Mouse (Mus musculus) thymus, adult 18-20 months (tissue): ENCODE data around the gene Uxs1.

Experiments used
- DNase-seq, 2 experiments: peaks; one replicate each; pipeline ENCODE4 v3.0.0; 2022; ENCODE audit warnings: mixed read lengths in 2 of 2

Gene Uxs1

DNA sequence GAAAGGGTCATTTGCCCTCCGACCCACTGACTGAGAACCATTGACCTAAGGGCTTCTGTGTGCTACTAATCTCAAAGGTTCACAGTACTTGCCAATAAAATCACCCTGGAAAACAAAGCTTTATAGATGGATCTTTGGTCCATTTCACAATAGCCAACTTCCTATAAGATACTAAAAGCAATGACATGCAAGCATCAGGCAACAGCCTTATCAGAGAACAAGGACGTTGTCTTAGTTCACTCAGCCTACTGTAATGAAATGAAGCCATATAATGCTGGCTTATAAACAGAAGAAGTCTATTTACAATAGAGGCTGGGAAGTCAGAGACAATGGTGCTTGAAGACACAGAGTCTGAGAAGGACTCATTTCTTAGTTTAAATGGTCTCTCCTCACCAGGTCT lies 37.8 kb downstream of the Uxs1 start:
- DNase-seq: no peak

DNA sequence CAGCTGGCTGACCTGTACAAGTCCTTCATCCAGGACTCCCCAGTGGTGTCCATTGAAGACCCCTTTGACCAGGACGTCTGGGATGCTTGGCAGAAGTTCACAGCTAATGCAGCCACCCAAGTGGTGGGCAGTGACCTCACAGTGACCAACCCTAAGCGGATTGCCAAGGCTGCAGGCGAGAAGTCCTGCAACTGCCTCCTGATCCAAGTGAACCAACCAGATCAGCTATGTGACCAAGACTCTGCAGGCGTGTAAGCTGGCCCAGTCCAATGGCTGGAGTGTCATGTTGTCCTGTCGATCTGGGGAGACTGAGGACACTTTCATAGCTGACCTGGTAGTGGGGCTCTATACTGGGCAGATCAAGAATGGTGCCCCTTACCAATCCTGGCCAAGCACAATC lies 40.9 kb downstream of the Uxs1 start:
- DNase-seq: no peak

DNA sequence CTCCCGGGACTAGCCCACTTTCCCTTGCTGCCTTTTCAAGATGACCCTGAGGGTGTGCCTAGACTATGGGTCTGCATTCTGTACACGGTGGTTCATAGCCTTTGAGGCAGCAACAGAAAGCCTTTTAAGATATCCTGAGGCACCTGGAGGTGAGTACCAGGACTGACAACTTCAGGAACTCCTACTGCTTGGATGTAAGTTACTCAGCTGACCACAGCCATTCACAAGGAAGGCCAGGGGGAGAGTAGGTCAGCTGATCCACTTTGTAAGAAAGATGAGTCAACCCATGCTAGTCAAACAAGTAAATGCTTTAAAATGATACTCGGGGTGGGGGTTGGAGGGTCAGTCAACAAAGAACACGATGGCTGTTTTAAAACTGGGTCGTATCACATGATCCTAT lies 42.3 kb downstream of the Uxs1 start:
- DNase-seq: no peak

DNA sequence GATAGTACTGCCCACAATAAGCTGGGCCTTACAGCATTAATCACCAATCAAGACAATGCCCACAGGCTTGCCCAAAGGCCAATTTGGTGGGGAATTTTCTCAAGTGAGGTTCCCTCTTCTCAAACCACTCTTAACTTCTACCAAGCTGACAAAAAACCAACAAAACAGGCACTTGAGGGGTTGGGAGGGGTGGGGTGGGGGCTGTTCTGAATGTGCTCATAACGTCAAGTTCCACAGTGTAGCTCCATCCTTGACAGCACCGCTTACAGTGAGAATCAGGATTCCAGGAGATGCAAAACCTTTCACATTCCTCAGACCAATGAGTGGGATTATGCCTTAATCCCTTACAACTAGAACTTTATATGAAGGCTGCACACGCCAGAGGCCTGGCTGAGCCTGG lies 44.4 kb downstream of the Uxs1 start:
- DNase-seq: no peak

DNA sequence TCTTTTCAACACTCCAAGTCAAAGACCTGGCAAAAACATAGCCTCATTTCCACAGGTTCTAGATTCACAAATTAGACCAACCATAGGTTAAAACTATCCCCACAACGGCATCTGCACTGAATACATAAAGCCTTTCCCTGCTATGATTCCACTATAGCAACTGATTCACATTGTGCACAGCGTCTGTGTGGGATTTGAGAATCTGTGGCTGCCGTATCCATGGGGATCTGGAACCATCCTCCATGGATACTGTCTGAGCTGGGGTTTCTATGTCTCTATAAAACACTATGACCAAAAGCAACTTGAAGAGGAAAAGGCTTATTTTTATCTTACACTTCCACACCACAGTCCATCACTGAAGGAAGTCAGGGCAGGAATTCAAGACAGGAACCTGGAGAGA lies 44.9 kb downstream of the Uxs1 start:
- DNase-seq: no peak

DNA sequence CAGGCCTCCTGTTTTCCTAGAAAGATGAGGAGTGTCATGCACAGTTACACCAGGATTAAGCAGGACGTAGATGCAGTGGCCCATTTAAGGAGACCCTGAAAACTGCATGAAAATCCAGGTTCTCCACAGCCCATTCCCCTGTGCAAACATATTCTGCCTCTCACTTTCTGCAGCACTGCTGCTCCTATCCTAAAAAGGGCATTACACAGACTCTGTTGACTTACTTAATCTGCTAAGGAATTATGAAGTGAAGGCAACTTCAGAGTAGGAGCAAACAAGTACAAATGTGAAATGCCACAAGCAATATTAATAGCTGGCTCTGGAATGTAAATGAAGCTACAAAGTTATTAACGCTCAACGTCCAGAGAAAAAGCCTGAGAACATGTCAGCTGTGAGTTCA lies 45.9 kb downstream of the Uxs1 start:
- DNase-seq: no peak

DNA sequence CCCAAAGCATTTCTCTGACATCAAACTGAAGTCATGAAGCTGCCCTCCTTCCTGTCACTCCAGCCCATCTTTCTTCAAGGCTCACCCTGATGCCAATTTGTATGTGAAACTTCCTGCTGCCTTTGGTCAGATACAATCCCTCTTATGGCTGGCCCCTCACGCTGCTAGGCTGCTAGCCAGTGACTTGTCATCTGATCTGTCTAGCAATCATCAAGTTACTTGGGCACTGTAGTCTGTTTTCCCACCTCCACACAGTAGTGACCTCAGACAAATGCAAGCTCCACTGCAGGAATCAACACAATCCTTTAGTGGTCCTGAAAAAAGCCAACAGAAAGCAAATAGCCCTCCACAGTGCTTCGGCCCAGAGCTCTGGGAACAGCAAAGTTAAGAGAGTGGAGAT lies 46.4 kb downstream of the Uxs1 start:
- DNase-seq: no peak

DNA sequence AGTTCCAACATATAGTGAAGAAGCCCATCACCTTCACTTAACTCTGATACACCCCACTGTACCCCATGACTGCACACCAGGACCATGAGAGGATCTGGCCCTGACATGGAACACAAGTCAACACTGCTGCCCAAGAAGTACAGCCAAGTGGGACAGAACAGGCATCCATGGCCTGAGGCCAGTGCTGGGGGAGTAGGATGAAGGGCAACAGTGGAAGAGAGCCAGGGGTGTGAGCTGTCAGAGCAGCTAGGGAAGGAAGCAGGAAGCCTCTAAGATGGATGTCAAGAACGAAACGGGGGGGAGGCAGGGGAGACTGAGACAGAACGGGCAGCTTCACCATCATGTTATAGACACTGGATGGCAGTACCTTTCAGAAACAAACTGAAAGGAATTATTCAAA lies 51.5 kb downstream of the Uxs1 start:
- no peak for DNase-seq

DNA sequence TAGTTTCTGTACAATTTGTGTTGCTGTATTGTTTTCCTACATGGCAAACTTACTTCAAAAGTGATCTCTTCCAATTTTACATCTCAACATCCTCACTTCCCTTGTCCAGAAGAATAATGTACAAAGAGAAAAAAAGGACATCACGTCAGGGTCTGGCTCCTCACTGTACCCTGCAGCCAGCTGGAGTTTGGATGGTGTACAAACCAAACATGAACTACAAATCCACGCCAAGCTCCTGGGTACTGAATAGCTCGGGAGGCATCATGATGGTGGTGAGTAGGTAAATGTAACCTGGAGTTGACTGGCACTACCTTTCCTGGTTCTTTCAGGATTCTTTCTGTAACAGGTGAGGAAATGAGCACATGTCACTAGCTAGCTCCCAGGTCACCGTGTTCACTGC lies 53.5 kb downstream of the Uxs1 start:
- DNase-seq: no peak

DNA sequence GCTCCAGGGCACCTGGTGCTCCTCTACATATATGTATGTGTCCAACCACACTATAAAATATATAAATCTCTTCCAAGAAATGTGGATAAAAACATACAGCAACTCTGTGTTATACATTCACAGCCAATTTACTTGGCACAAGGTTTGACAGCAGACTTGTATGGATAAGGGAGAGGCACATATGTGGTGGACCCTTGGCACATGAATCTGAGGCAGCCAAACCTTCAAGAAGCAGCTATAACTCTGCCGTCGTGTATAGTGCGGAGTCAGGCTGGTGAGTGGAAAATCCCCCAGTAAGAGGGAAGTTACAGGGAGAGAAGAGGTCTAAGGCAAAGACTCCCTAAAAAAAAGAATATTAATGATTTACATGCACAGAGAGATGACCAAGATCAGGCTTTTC lies 54.9 kb downstream of the Uxs1 start:
- DNase-seq: no peak

DNA sequence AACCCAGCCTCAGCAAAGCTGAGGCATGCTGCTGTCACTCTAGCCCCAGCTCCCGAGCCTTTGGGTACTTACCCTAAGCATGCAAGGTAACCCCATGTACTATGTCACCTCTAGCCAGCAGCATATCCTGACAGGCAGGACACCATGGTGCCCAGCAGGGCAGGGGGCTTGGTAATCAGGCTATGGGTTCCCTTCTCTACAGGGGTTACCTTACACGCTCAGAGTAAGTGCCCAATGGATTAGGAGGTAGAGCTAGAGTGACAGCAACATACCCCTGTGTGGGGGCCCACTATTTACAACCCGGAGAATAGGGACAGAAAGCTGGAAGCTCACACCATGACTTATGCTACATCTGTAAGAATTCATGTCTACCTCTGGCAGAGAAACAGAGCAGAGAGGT lies 57.6 kb downstream of the Uxs1 start:
- no peak for DNase-seq

DNA sequence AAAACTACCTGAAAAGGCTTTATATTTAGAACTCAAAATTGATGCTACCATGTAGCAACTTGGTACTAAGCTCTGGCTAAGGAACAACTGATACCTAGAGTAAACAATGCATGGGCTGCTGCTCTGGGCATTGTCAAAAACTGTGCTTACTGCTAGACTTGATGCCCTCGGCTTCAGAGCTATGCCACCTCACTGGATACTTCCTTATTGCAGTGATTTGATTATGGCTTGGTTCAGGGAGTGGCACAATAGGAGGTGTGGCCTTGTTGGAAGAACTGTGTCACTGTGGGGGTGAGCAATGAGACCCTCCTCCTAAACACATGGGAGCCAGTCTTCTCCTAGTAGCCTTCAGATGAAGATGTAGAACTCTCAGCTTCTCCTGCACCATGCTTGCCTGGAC lies 58.3 kb downstream of the Uxs1 start:
- DNase-seq: no peak

DNA sequence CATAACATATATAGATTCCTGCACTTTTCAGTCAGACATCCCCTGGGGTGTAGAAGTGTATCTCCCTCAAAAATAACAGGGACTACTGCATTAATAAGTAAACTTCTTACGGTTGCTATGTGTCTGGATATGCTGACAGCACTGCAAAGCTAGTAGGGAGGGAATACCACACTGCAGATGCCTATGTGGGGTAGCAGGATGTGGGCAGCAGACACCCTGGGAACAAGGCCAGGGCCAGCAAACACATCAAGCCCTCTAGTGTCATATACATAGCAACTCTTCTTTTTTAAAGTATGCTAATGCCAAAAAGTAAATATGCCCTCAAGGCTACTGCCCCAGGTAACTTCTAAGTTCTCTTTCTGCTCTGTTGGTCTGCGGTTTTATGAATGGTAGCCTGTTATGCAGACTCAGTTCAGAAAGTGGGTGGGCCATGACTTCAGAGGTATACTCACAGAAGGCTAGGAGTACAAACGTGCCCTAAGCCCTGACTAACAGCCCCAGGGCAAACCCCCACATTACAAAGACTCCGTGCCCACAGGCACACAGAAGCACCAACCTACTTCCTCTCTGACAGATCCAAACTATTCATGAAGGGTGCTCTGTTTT lies 59.1 kb downstream of the Uxs1 start:
- peak; percentile 36 to 50 for DNase-seq

DNA sequence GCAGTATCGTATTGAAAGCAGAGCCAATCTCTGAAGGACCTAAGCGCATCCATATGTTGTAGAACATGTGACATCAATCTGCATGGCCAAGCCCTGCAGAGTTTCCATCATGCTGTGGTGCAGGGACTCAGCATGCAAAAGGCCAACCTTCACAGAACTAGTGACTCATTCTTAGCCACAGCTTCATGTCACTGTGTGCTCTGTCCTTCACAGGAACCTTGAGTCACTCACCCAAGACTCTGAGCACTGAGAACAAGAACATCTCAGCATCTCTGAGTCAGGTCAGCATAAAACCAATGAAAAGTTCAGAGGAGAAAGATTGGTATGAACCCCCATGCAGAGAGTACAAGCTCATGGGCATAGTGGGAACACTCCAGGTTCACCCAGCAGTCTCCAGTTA lies 61.3 kb downstream of the Uxs1 start:
- DNase-seq: no peak

DNA sequence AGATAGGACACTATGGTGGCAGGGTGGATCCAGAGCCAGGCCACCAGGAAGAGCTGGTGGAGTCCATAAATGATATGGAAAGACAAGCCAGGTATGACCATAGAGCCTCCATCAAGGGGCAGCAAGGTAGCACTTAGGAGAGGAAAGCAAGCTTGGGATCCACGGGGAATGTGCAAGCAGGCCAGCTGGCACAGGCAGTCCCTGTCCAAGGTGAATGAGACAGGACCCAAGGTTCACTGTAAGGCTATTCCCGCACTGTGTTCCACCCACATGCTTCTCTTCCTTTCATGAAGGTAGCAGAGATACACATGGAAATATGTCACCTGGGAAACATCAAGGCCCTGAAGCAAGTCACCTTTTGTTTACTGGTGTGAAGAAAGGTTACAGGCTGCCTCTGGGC lies 63.1 kb downstream of the Uxs1 start:
- no peak for DNase-seq

DNA sequence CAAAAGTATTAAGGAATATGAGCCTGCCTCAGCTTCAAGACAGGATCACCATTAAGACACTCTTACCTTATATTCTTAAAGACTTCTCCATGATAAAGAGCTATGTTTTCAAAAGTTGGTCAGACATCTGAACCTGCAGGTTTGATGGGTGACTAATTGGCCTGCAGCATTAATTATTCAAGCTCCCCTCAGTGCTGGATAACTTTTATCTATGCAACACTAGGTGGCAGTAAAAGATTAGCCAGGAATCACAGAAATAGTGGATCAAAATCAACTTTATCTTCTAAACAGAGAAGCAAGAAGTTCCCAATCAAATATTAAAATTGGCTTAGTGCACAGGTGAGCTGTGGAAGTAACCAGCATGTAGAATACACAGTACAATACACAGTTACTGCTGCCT lies 67.5 kb downstream of the Uxs1 start:
- DNase-seq: no peak

DNA sequence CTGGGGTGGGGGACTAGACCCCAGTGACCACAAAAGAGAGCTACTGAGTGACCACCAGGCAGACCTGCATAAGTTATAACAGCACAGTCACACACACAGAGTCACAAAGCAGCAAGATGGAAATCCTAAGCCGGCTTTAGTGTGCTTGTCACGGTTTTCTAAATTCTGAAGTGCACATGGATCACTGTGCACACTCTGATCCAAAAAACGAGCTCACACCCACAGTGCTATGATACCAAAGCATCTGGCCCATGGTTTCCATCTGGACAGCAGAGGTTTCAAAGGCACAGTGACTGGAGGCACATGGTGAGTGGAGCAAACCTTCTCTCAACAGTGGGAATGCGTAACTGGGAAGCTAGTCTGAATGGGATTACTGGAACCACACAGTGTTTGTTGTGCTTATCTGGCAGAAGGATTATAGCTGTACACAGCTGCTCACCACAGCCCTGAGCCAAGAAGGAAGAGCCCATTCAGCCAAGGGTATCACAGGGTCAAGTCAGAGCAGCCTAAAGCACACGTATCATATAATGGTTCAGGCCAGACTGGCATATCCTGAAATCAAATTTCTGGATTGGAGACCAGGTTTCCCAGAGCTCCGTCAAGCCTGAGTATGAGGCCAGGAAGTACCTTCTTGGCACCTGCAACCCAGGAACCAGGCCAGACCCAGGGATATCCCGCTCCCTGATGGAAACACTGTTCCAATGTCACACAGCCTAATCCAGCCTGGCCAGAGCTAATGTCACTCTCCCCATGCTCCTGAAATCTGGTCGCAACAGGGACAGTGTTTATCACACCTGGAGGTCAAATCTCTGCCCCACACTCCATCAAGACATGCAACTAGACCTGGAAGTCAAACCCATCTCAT lies 72.9 kb downstream of the Uxs1 start:
- DNase-seq: no peak

DNA sequence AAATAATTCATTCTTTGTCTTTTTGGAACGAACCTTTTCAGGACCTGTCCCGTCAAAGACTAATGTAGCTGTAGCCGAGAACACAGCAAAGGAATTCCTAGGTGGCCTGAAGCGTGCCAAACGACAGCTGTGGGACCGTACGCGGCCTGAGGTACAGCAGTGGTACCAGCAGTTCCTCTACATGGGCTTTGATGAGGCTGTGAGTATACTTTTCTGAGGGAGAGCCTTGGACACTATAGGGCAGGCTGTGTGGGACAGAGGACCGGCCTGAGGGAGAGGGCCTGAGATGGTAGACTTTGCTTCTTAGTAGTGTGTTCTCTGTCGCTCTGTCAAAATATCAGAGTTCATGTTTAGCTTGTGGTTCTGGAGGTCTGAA lies 89.1 kb downstream of the Uxs1 start:
- DNase-seq: no peak

DNA sequence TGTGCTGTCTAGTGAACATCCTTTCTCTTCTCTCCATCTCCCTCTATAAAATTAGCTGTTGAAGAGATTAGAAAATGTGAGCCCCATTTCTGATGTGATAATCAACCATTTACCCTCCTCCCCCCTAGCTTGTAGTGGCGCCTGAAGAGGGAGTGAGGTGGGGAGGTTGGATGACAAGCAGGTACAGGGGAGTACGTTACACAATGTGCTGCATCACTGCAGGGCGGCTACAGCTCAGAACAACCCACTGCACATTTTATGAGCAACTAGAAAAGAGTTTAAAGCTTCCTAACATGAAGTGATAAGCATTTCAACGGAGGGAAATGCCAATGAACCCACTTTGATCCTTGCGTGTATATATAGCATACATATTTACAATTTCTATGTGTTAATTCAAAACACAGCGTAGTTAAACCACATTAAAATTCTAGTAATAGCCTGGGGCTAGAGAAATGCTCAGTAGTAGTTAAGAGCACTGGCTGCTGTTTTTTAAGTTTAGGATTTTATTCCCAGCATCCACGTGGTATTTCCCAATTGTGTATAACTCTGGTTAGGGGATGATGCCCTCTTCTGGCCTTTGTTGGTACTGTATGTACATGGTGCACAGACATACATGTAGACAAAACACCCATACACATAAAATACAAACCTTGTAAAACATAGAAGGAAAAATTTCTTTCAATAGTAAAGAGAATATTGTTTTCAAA lies 89.6 kb downstream of the Uxs1 start:
- DNase-seq: no peak

DNA sequence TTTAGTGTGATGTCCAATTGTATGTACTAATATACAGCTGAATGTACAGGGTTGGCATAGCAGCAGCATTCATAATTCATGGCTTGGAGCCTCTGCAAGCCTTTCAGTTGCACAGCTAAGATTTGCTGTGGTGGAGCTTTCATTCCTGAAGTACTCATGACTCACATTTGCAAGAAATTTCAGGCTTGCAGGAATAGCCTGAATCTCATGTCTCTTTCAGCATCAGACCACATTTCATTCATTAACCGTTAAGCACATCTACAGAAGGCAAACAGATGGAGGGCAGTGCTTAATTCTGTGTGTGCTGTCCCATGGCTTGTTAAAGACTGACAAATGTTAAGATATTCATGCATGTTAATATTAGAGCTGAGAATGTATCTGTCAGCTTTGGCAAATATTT lies 94.9 kb downstream of the Uxs1 start:
- DNase-seq: no peak

DNA sequence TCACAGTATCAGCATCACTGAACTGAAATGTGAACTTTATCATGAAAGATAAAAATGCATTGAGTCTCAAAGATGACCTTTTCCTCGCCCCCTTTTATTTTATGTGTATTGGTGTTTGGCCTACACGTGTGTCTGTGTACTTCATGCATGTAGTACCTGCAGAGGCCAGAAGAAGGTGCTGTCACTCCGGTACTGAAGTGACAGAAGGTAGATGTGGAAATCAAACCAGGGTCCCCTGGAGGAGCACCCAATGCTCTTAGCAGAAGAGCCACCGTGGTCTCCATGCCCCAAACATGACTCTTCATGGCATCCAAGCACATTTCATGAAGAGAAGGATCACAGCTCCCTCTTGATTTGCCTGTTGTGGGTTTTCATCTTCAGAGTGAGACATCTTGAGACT lies 95.5 kb downstream of the Uxs1 start:
- no peak for DNase-seq

DNA sequence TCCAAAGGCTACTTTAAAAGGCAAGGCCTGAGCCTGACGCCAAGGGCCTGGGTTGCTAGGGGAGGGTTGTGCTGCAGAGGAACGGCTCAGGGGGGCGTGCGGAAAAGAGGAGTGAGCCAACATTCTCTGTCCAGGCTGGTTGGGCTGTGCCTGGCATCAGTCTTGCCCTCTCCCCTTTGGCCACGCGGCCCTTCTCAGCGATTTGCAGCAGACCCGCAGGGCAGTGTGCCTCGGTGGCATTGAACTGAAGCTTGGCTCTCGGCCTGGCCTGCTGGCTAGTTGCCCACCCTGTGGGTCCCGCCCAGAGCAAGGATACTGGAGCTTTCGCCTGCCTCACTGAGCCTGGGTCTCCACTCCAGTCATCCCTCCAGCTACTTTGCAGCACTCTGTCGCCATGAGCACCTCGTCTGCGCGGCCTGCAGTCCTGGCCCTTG lies 97.1 kb downstream of the Uxs1 start, which contains the start of gene 1500015O10Rik:
1500015O10Rik (plus strand) TSS at position 112 of the 434 bp plus-strand sequence.
- DNase-seq: no peak

DNA sequence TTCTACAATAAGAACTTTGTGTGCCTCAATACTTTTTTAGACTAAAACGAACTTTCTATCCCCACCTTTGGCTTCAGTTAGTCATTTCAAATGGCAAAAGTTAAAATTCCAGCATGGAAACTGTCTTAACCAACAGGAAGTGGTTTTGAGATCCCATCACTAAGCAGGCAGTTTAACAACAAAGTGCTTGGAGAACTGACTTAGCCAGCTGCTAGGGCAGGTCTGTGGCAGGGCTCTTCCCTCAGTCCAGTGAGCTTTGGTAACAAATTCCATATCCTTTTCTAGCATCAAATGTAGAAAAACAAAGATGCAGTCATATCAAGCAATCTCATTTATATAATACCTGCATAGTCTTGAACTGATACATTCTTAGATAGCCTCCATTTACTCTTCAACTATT lies 105.1 kb downstream of the Uxs1 start:
- no peak for DNase-seq

DNA sequence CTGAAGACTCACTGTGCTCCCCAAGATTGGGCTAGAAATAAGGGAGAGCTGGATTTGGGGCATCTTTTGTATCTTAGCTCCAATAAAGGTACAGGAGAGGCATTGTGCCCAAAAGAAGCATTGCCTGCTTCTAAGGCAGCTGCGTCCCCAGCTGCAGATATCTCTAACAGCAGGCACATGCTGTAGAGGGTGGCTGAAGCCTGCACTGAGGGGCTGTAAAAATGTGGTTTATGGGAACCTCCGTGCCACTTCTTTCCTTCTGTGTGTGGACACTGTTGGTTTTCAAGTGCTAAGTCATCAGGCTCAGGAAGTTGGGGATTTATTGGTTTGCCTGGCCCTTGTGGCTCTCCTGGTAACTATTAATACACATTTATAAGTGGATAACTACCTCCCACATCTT lies 108.8 kb downstream of the Uxs1 start:
- no peak for DNase-seq
